Mouse (Mus musculus) stomach, postnatal 0 days (tissue): ENCODE data around the gene Pmm1.

Experiments used
- CTCF ChIP-seq: IDR thresholded peaks from 2 replicates; pipeline ENCODE4 v1.5.1; 2016; ENCODE audit warnings: antibody characterized with exemption, low read depth, mild to moderate bottlenecking, moderate library complexity
- EP300 ChIP-seq: optimal IDR thresholded peaks from 2 replicates; pipeline ENCODE3; 2016; ENCODE audit warnings: antibody characterized with exemption

- TF ChIP-seq EP300 = no peak
- TF ChIP-seq CTCF = no peak
Measured at GRCm38 (mm10) chr15:81933986-81934385, 26.7 kb downstream of the Pmm1 start.
